Mouse (Mus musculus) ES-E14 (cell line): ENCODE data around the gene Kcnj4.

ENCODE experiments used
- CHD2 ChIP-seq: IDR thresholded peaks from 2 replicates; pipeline ENCODE4 v1.6.1; 2014; ENCODE audit warnings: mild to moderate bottlenecking, low read depth, low read length, inconsistent platforms
- ZC3H11A ChIP-seq: IDR thresholded peaks from 2 replicates; pipeline ENCODE4 v1.6.1; 2012; ENCODE audit warnings: low read depth, mild to moderate bottlenecking, inconsistent platforms, low read length, borderline replicate concordance
- ZNF384 ChIP-seq: IDR thresholded peaks from 2 replicates; pipeline ENCODE4 v1.6.1; 2012; ENCODE audit warnings: low read depth, low read length, inconsistent platforms

GRCm38 (mm10) chr15:79437541-79438208, 67.4 kb downstream of the Kcnj4 start:
- no peak for TF ChIP-seq ZNF384
- TF ChIP-seq ZC3H11A: no peak
- TF ChIP-seq CHD2: no peak
